Mouse (Mus musculus): ENCODE measurements at regions not wholly inside any gene's neighbourhood (a gene's known extent, or its start where the extent isn't known, plus 50 kb on each side); places are given as distances from the start of the nearest gene placed in this dataset.

DNA sequence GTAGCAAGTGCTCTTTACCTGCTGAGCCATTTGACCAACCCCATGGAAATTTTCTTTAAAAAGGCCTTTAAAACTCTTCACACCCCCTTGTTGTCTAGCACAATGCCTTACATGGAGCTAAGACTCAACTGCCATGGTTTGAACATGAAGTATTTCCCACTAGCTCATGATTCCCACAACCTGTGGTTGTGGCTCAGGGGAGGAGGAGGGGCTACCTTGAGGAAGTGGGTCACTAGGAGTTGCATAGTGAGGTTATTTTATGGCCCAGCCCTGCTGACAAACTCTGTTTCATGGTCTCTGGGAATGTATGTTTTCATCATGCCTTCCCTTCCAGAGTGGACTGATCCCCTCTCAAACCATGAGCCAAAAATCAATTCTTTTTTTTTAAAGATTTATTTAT is 53.9 kb upstream of the Magi3 start:
- no peak for TF ChIP-seq CTCF (conservative IDR thresholded peaks at IDR 0.05; ENCODE audit: insufficient read depth, insufficient read length, low read depth, low read length)
- no peak for TF ChIP-seq POLR2A (IDR thresholded peaks at IDR 0.05; ENCODE audit: low read depth, low read length)

All from kidney, adult 2 months (tissue).